Mouse (Mus musculus) spleen, adult 2 months (tissue): ENCODE measurements around the gene Wdr78.

Experiments used
- CTCF ChIP-seq: fragments of 200-500 bp; IDR thresholded peaks from 2 replicates; pipeline ENCODE4 v1.5.1; 2011; ENCODE audit warnings: mild to moderate bottlenecking, inconsistent platforms; ENCODE audit not compliant: insufficient read depth, insufficient read length, insufficient replicate concordance; ENCODE audit errors: extremely low read depth
- POLR2A ChIP-seq: fragments of 200-500 bp; IDR thresholded peaks from 2 replicates; pipeline ENCODE4 v1.6.1; 2011; ENCODE audit warnings: low read depth, low read length, inconsistent platforms

DNA sequence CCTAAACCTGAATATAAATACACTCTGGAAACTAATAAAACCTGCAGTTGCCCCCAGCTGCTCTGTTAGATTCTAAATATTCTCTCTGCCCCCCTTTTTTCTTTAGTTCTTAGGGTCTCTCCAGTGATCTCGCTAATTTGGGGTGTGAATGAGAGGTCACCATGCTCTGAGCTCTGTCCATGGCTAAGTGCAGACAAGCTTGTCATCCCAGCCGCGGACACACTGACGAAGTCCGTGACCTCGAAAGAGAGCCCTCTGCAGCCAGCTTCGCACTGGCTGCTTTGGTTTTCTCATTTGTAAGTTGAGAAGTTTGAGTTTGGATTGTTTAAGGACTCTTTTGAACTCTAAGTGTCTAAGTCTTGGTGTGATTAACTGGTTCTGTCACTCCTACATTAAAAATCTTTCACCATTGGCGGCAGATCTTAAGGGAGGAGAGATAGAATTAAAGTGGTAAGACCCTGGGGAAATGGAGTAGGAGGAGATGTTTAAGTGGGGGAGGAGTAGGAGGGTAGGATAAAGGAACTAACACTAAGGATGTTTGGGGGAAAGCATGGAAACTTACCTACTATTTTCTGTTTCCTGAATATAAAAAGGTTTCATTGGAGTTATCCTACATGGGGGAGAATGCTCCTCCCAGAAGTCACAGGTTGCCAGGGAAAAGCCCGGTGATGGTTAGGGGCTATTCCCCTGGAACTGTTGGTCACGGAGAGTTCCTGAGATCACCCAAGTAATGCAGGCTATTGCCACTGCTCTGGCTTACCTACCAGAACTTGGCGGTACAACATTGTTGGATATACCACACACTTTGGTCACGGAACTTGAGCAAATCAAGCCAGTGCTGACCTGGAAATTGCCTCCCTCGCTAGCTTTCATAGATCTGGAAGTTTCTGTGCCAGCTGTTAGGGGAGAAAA, 85.9 kb downstream of the Wdr78 start:
- no peak for TF ChIP-seq CTCF
- TF ChIP-seq POLR2A = no peak
